Mouse (Mus musculus): ENCODE results near the gene Tmem40. TPM values are rescaled to one million over a fixed set of nuclear protein-coding genes. Genes with fewer than 3 reads are reported as not detected.

Gene Tmem40
- polyA plus RNA-seq, 1 experiment: not detected

DNA sequence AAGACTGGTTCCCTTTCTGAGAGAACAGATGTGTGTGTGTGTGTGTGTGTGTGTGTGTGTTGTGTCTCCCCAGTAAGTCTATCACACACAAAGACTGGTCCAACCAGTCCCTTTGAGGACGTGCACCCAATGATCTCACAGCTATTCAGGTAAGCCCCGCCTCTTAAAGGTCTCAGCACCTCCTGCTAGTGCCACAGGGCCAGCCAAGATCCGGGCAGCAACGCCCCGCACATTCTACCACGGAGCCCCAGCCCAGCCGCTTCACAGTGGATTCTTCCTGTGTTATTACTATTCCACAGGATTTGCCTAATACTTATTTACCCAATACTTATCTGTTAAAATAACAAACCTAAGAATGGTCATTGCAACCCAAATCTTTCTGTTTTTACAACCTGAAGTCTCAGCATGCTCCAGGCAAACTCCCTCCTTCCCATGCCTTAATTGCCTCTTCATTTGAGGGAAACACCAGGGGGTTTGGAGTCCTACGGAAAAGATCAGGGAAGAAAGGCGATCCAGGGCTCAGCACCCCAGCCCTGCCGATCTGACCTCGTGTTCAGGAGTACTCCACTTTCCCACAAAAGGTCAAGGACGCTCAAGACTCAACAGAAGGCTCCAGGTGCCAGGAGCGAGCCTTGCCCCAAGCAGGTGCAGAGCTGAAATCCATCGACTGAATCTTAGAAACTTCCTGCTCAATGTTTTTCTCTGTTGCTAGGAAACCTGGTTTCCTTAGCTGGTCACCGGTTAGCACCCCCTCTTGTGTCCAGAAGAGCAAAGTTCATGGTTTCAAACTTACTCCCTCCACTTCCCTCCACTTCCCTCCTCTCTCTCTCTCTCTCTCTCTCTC is 44.3 kb downstream of the Tmem40 start:
- H3K27ac ChIP-seq (ENCODE audit: insufficient read depth, low read depth, low read length): no peak overlapping the region
- H3K4me3 ChIP-seq (ENCODE audit: insufficient read depth, low read length): peak overlapping the region; percentile 46
- H3K4me1 ChIP-seq (ENCODE audit: control insufficient read depth, insufficient read depth, low read length): peaks cover 11% of the 10 kb centered on the region
- TF ChIP-seq CTCF (IDR thresholded peaks at IDR 0.05; ENCODE audit: low read depth, low read length): no peak
- no peak for TF ChIP-seq POLR2A (IDR thresholded peaks at IDR 0.05; ENCODE audit: borderline replicate concordance, low read depth, low read length)

- no peak for TF ChIP-seq CTCF (IDR thresholded peaks at IDR 0.05; ENCODE audit: low read depth, low read length)
- no peak for TF ChIP-seq POLR2A (IDR thresholded peaks at IDR 0.05; ENCODE audit: borderline replicate concordance, low read depth, low read length)
- Histone ChIP-seq H3K4me3 (ENCODE audit: insufficient read depth, low read length) (no peak overlapping the region), H3K4me1 (ENCODE audit: control insufficient read depth, insufficient read depth, low read length) (peaks cover 11% of the 10 kb centered on the region), H3K27ac (ENCODE audit: insufficient read depth, low read depth, low read length) (no peak overlapping the region)
These were observed 45.0 kb downstream of the Tmem40 start for GRCm38 (mm10) chr6:115717101-115717652.

DNA sequence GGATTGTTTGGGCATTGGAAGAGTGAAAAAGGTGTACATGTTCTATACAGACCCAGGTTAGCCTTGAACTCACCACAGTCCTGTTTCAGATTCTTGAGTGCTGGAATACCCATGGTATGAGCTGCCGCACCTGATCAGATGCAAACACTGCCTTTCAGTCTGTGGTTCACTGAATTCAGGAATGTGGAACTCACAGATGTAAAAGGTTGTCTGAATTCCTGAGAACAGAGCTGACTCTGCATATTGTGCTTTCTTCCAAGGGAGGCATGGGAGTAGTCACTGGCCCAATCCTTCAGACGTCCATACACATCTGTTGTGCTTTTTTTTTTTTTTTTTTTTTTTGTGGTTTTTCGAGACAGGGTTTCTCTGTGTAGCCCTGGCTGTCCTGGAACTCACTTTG is 50.9 kb downstream of the Tmem40 start:
- Histone ChIP-seq H3K4me1 (ENCODE audit: control insufficient read depth, insufficient read depth, low read length) (peaks cover 16% of the 10 kb centered on the region), H3K4me3 (ENCODE audit: insufficient read depth, low read length) (no peak overlapping the region), H3K27ac (ENCODE audit: insufficient read depth, low read depth, low read length) (no peak overlapping the region)
- no peak for TF ChIP-seq POLR2A (IDR thresholded peaks at IDR 0.05; ENCODE audit: borderline replicate concordance, low read depth, low read length)
- TF ChIP-seq CTCF (IDR thresholded peaks at IDR 0.05; ENCODE audit: low read depth, low read length): no peak

DNA sequence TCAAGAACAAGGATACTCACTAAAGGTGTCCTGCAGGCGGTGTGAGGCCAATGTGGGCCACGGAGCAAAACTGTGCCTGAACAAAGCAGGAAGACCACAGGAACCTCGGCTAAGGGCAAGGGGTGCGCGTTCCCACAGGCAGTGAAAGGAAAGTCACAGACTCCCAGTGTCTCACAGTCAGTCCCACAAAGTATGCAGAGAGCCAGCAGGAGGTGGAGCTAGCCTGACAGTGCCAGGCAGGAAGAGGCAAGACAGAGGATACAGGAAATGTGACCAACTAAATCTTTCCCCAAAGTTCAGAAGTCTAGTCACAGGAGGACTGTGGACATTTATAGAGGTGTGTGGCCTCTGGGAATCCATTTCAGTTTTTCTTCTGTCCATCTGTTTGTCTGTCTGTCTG is 59.3 kb downstream of the Tmem40 start:
- Histone ChIP-seq H3K27ac (ENCODE audit: insufficient read depth, low read depth, low read length) (no peak overlapping the region), H3K4me1 (ENCODE audit: control insufficient read depth, insufficient read depth, low read length) (peaks cover 10% of the 10 kb centered on the region), H3K4me3 (ENCODE audit: insufficient read depth, low read length) (no peak overlapping the region)
- TF ChIP-seq POLR2A (IDR thresholded peaks at IDR 0.05; ENCODE audit: borderline replicate concordance, low read depth, low read length) (no peak), CTCF (IDR thresholded peaks at IDR 0.05; ENCODE audit: low read depth, low read length) (no peak)

DNA sequence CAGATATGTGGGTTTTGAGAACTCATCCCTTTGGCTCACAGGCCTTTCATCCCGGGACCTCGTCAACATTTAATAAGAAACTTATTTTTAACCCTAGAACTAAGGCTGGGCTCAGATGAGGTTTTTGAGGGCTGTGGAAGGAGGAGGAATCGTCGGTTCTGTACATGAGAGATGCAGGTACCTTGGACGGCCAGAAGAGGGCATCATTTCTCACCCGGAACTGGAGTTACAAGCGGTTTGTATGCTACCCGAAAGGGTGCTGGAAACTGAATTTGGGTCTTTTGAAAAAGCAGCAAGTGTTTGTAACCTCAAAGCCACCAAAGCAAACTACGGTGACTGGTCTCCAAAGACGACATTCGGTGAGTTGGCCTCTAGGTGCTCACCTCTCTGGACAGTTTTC is 60.9 kb downstream of the Tmem40 start:
- TF ChIP-seq POLR2A (IDR thresholded peaks at IDR 0.05; ENCODE audit: borderline replicate concordance, low read depth, low read length) (no peak), CTCF (IDR thresholded peaks at IDR 0.05; ENCODE audit: low read depth, low read length) (peak; percentile 24; the same call in 1 of the 2 replicates)
- Histone ChIP-seq H3K4me3 (ENCODE audit: insufficient read depth, low read length) (no peak overlapping the region), H3K27ac (ENCODE audit: insufficient read depth, low read depth, low read length) (no peak overlapping the region), H3K4me1 (ENCODE audit: control insufficient read depth, insufficient read depth, low read length) (peaks cover 19% of the 10 kb centered on the region)

GRCm38 (mm10) chr6:115700778-115701177 is 61.4 kb downstream of the Tmem40 start:
- no peak for TF ChIP-seq POLR2A (IDR thresholded peaks at IDR 0.05; ENCODE audit: borderline replicate concordance, low read depth, low read length)
- Histone ChIP-seq H3K4me1 (ENCODE audit: control insufficient read depth, insufficient read depth, low read length) (peaks cover 19% of the 10 kb centered on the region), H3K4me3 (ENCODE audit: insufficient read depth, low read length) (no peak overlapping the region), H3K27ac (ENCODE audit: insufficient read depth, low read depth, low read length) (no peak overlapping the region)

DNA sequence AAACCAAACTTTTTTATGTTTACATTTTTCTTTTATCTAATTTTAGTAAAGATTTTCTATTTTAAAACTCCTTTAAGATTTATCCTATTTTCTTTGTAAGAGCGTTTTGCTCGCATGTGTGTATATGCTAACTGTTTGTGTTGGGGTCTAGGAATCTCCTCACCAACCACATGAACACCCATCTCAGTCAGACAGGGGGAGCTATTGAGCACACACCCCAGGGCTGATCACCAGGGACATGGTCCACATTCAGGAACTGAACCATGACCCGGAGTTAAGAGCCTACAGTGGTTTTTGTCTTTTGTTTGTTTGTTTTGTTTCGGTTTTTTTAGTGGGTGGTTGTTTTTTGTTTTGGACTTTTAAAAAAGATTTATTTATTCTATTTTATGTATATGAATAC is 63.5 kb downstream of the Tmem40 start:
- TF ChIP-seq POLR2A (IDR thresholded peaks at IDR 0.05; ENCODE audit: borderline replicate concordance, low read depth, low read length): no peak
- TF ChIP-seq CTCF (IDR thresholded peaks at IDR 0.05; ENCODE audit: low read depth, low read length): peak; percentile 52
- no peak overlapping the region for H3K4me3 ChIP-seq (ENCODE audit: insufficient read depth, low read length)
- H3K4me1 ChIP-seq (ENCODE audit: control insufficient read depth, insufficient read depth, low read length): peaks cover 35% of the 10 kb centered on the region

GRCm38 (mm10) chr6:115697739-115698558 is 64.3 kb downstream of the Tmem40 start:
- H3K4me1 ChIP-seq (ENCODE audit: control insufficient read depth, insufficient read depth, low read length): peaks cover 40% of the 10 kb centered on the region
- no peak overlapping the region for H3K4me3 ChIP-seq (ENCODE audit: insufficient read depth, low read length)
- TF ChIP-seq CTCF (IDR thresholded peaks at IDR 0.05; ENCODE audit: low read depth, low read length): no peak
- TF ChIP-seq POLR2A (IDR thresholded peaks at IDR 0.05; ENCODE audit: borderline replicate concordance, low read depth, low read length): no peak
- H3K27ac ChIP-seq (ENCODE audit: insufficient read depth, low read depth, low read length): peak overlapping the region; percentile 69

More for the DNA sequence above, 63.5 kb downstream of the Tmem40 start:
- H3K27ac ChIP-seq (ENCODE audit: insufficient read depth, low read depth, low read length): no peak overlapping the region

DNA sequence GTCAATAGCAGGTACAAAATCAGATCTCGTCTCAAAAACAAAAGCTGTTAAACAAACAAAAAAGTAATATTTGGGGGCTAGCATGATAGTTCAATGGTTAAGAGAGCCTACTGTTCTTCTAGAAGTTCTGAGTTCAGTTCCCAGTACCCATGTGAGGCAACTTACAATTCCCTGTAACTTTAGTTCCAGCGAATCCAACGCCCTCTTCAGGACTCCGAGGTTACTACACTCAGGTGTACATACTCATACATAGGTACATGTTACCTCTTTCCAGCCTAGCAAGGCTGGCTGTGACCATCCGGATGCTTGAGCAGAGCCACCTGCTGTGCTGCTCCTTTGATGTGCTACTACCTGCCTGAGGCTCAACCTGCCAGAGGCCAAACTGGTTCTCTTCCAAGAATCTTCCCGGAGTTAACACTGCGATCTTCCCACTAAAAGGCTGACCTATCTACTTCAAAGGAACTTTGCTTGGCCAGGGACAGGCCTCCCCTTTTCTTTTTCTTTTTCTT is 65.4 kb downstream of the Tmem40 start:
- TF ChIP-seq CTCF (IDR thresholded peaks at IDR 0.05; ENCODE audit: low read depth, low read length) (no peak), POLR2A (IDR thresholded peaks at IDR 0.05; ENCODE audit: borderline replicate concordance, low read depth, low read length) (no peak)
- Histone ChIP-seq H3K27ac (ENCODE audit: insufficient read depth, low read depth, low read length) (peak overlapping the region; percentile 69; the same call in 1 of the 2 replicates), H3K4me1 (ENCODE audit: control insufficient read depth, insufficient read depth, low read length) (peaks cover 37% of the 10 kb centered on the region), H3K4me3 (ENCODE audit: insufficient read depth, low read length) (no peak overlapping the region)

All from bone marrow macrophage, adult 2 months (primary cell).